10 mouse cellular contexts compared by ENCODE assay signal in the genomic region with DNA sequence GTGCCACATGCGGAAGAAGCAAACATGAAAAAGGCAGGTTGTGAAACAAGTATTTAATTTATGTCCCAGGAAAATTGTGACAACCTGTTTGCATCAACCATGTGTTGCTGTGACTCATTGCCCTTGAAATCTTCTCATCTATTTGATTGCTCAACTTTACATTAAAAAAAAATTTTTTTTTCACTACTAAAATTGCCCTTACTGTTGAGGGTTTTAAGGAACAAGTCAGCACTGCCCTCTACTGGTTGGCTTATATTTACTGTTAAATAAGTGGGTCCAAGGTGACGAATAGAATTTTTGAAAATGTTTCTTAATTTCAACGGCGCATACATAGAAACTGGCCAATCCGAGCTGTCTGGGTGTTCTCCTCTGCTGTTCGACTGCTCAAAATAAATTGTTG. TPM values are rescaled to one million over a fixed set of nuclear protein-coding genes. Genes with fewer than 3 reads are reported as not detected.
A peak's percentile ranks its signal among the peaks of the same experiment; 100 is the strongest.
DNase-seq lines count a peak whose midpoint lies in the region; TF ChIP-seq lines count a peak whose summit lies in the region.
"Had no signal": no experiment of that assay in that cellular context is flagged by ENCODE, and none has a peak within 500 bp of the region (broad histone marks: within the 10 kb centered on the region; RNA-seq: fewer than 3 reads in every experiment).

No protein-coding gene starts in this region.

- H3K4me3 ChIP-seq in left cerebral cortex, adult 2 months: no peak overlapping the region
- H3K4me3 ChIP-seq in myocyte: peak overlapping the region; percentile 13

- TF ChIP-seq POLR2A in myocyte (IDR thresholded peaks at IDR 0.05; ENCODE audit: insufficient read length, low read depth): no peak

- DNase-seq in cerebellum, adult 11 months: peak; percentile 4
- DNase-seq in cerebellum, adult 9-11 months: no peak
- no peak for DNase-seq in left cerebral cortex, adult 2 months (ENCODE audit: extremely low spot score in 1 of 2, low spot score in 2 of 2)
- DNase-seq in left cerebral cortex, adult 8-10 months (ENCODE audit: low spot score in 2 of 2): no peak
- peak; percentile 17 to 67 for DNase-seq in adrenal gland, postnatal 36 days
- peak; percentile 23 to 30 for DNase-seq in heart, postnatal 36 days
- DNase-seq in testis, postnatal 14 days (ENCODE audit: low spot score): no peak

- H3K27ac ChIP-seq in left cerebral cortex, adult 2 months: no peak overlapping the region

- H3K79me2 ChIP-seq in myocyte (ENCODE audit: control insufficient read depth, insufficient read depth): no peaks in the 10 kb centered on the region

- no peak overlapping the region for H3ac ChIP-seq in myocyte (ENCODE audit: control insufficient read depth, insufficient read length)

- H3K27me3 ChIP-seq in myocyte (ENCODE audit: control insufficient read depth, insufficient read depth, insufficient read length): no peaks in the 10 kb centered on the region

- peak; percentile 74 for TF ChIP-seq CTCF in left cerebral cortex, adult 2 months (IDR thresholded peaks at IDR 0.05)

- intact Hi-C loops in left cerebral cortex, adult 2 months (cut with DNase I): loop anchor here (2.0 kb wide), 2 partner anchors 29 to 233 kb away; partner anchors contain the start of gene Dhrs7
- intact Hi-C loops in heart, postnatal 36 days (cut with DNase I): loop anchor here (2.0 to 10.0 kb wide), 5 partner anchors 31 to 233 kb away; no protein-coding TSS in a partner anchor

- peak overlapping the region; percentile 98 for H3K4me2 ChIP-seq in myocyte (ENCODE audit: low read depth)

- no peaks in the 10 kb centered on the region for H3K36me3 ChIP-seq in myocyte (ENCODE audit: control insufficient read depth, insufficient read depth)
- H3K36me3 ChIP-seq: G1E had no signal

TF ChIP-seq in myocyte, 11 proteins besides CTCF, POLR2A, EP300 and RAD21:
- TF ChIP-seq USF1 (IDR thresholded peaks at IDR 0.05; ENCODE audit: low read depth) (no peak), REST (IDR thresholded peaks at IDR 0.05; ENCODE audit: insufficient read depth, insufficient read length) (no peak), CEBPB (IDR thresholded peaks at IDR 0.05; ENCODE audit: insufficient read depth, poor library complexity, severe bottlenecking) (peak; percentile 74; the same call in 1 of the 2 replicates)

RNA-seq across cellular contexts. Expression of gene Dhrs7, which starts 29.2 kb away (rescaled TPM):
- total RNA-seq in left cerebral cortex, adult 2 months (2021): 10 to 100 TPM; 41.4 to 42.2 TPM
- total RNA-seq in left cerebral cortex, adult 8-10 months (2022): 10 to 100 TPM; 51.7 to 53.6 (median 53.1) TPM
- total RNA-seq in adrenal gland, postnatal 36 days (2021): 100 to 1,000 TPM; 174 to 289 TPM
- 10 to 100 TPM; 76.3 to 80.8 TPM for total RNA-seq in heart, postnatal 36 days (2021)
- polyA plus RNA-seq in myocyte (2012; fragmentation: generic; extraction: Trizol): 111 TPM

RNA-seq across cellular contexts. Expression of gene Gm4756, which starts 44.4 kb away (rescaled TPM):
- total RNA-seq in left cerebral cortex, adult 2 months (2021): not detected
- not detected for total RNA-seq in left cerebral cortex, adult 8-10 months (2022)
- not detected for total RNA-seq in adrenal gland, postnatal 36 days (2021)
- not detected for total RNA-seq in heart, postnatal 36 days (2021)
- not detected for polyA plus RNA-seq in myocyte (2012; fragmentation: generic; extraction: Trizol)
- total RNA-seq: layer of hippocampus, postnatal 10 days had no signal
- polyA plus RNA-seq: G1E had no signal

Comparison
In these comparisons a context has a peak if more than half of its experiments do, and no peak if none do; other contexts are left out.
1. DNase-seq: peak in cerebellum, adult 11 months (single experiment), adrenal gland, postnatal 36 days (2 of 2) and heart, postnatal 36 days (2 of 2); none in cerebellum, adult 9-11 months (single experiment), left cerebral cortex, adult 2 months (0 of 2), left cerebral cortex, adult 8-10 months (0 of 2) and testis, postnatal 14 days (single experiment).